Mouse (Mus musculus) small intestine, adult 2 months (tissue): ENCODE measurements around the gene Tssc4. TPM values are rescaled to one million over a fixed set of nuclear protein-coding genes. Genes with fewer than 3 reads are reported as not detected.

Experiments
- H3K27ac ChIP-seq: fragments of 200-500 bp; 2 replicates; pipeline ENCODE4 v1.5.1; 2012; ENCODE audit warnings: low read depth, low read length, control low read depth, inconsistent platforms; ENCODE audit not compliant: insufficient read depth
- H3K27me3 ChIP-seq: fragments of 200-500 bp; 2 replicates; pipeline ENCODE4 v1.6.1; 2012; ENCODE audit warnings: mild to moderate bottlenecking, moderate library complexity, low read length, inconsistent platforms; ENCODE audit not compliant: control insufficient read depth, insufficient read depth
- H3K36me3 ChIP-seq: fragments of 200-500 bp; 2 replicates; pipeline ENCODE4 v1.6.1; 2012; ENCODE audit warnings: mild to moderate bottlenecking, low read length, control low read depth, inconsistent platforms; ENCODE audit not compliant: control insufficient read depth, insufficient read depth
- H3K4me1 ChIP-seq: fragments of 200-500 bp; 2 replicates; pipeline ENCODE4 v1.6.1; 2012; ENCODE audit warnings: low read length, inconsistent platforms, mixed read lengths; ENCODE audit not compliant: control insufficient read depth, insufficient read depth, insufficient read length
- H3K4me3 ChIP-seq: fragments of 200-500 bp; 2 replicates; pipeline ENCODE4 v1.5.1; 2012; ENCODE audit warnings: low read depth, mild to moderate bottlenecking, control low read depth, inconsistent platforms, low read length, moderate library complexity
- CTCF ChIP-seq: fragments of 200-500 bp; IDR thresholded peaks from 2 replicates; pipeline ENCODE4 v1.5.1; 2012; ENCODE audit warnings: low read depth, mild to moderate bottlenecking, control low read depth, inconsistent platforms, low read length, moderate library complexity, mixed read lengths; ENCODE audit not compliant: insufficient replicate concordance, insufficient read length; ENCODE audit errors: extremely low read depth
- POLR2A ChIP-seq: fragments of 200-500 bp; IDR thresholded peaks from 2 replicates; pipeline ENCODE4 v1.6.1; 2012; ENCODE audit warnings: low read depth, mild to moderate bottlenecking, control low read depth, inconsistent platforms, low read length, moderate library complexity
- WGBS: fragments of 180-500 bp; shearing (Covaris S2); methylation state at CpG from one replicate; pipeline ENCODE4 v1.1.7; 2018; 5-methylcytosine and 5-hydroxymethylcytosine counted together
- polyA plus RNA-seq: library from polyadenylated mRNA; depleted of rRNA; stranded (reverse); fragments of >200 nt; gene quantifications from 2 replicates; pipeline ENCODE4 v1.2.3, GENCODE M21; 2012

Gene Tssc4
- polyA plus RNA-seq, 1 experiment, result 60.0 TPM

GRCm38 (mm10) chr7:143053008-143053899 is 15.8 kb upstream of the Tssc4 start:
- TF ChIP-seq CTCF (no peak), POLR2A (no peak)
- under 1% methylated on average over 46 of the region's 46 CpGs for WGBS
- H3K27me3 ChIP-seq, result no peaks in the 10 kb centered on the region
- H3K4me3 ChIP-seq, result peak overlapping the region; percentile 87
- peak overlapping the region; percentile 81 for H3K27ac ChIP-seq
- peaks cover 53% of the 10 kb centered on the region; the same call in 1 of the 2 replicates for H3K4me1 ChIP-seq
- H3K36me3 ChIP-seq, result no peaks in the 10 kb centered on the region

GRCm38 (mm10) chr7:143053961-143054611 is 15.0 kb upstream of the Tssc4 start:
- Histone ChIP-seq H3K27me3 (no peaks in the 10 kb centered on the region), H3K4me1 (peaks cover 61% of the 10 kb centered on the region), H3K4me3 (peak overlapping the region; percentile 87), H3K27ac (peak overlapping the region; percentile 17; the same call in 1 of the 2 replicates), H3K36me3 (no peaks in the 10 kb centered on the region)
- 10% methylated on average over 11 of the region's 11 CpGs for WGBS
- no peak for TF ChIP-seq POLR2A
- TF ChIP-seq CTCF, result no peak

GRCm38 (mm10) chr7:143054612-143054965 is 14.5 kb upstream of the Tssc4 start:
- no peaks in the 10 kb centered on the region for H3K27me3 ChIP-seq
- H3K4me3 ChIP-seq, result peak overlapping the region; percentile 87
- no peaks in the 10 kb centered on the region for H3K36me3 ChIP-seq
- 25% methylated on average over 3 of the region's 3 CpGs for WGBS
- TF ChIP-seq CTCF (no peak), POLR2A (no peak)
- no peak overlapping the region for H3K27ac ChIP-seq
- H3K4me1 ChIP-seq, result peaks cover 60% of the 10 kb centered on the region

GRCm38 (mm10) chr7:143055001-143055400 is 14.0 kb upstream of the Tssc4 start:
- Histone ChIP-seq H3K27me3 (no peaks in the 10 kb centered on the region), H3K4me3 (peak overlapping the region; percentile 87; the same call in 1 of the 2 replicates), H3K27ac (no peak overlapping the region), H3K4me1 (peaks cover 59% of the 10 kb centered on the region), H3K36me3 (no peaks in the 10 kb centered on the region)
- TF ChIP-seq POLR2A, result no peak
- no peak for TF ChIP-seq CTCF
- WGBS, result 49% methylated on average over 3 of the region's 3 CpGs

- 27% methylated on average over 11 of the region's 11 CpGs for WGBS
- Histone ChIP-seq H3K4me1 (peaks cover 60% of the 10 kb centered on the region), H3K4me3 (peak overlapping the region; percentile 14), H3K27me3 (no peaks in the 10 kb centered on the region), H3K36me3 (no peaks in the 10 kb centered on the region), H3K27ac (peak overlapping the region; percentile 1; the same call in 1 of the 2 replicates)
- TF ChIP-seq POLR2A (no peak), CTCF (no peak)
Measured at GRCm38 (mm10) chr7:143055499-143056186, 13.4 kb upstream of the Tssc4 start.

GRCm38 (mm10) chr7:143057023-143057422 is 12.0 kb upstream of the Tssc4 start:
- H3K4me1 ChIP-seq, result peaks cover 59% of the 10 kb centered on the region
- 22% methylated on average over 5 of the region's 5 CpGs for WGBS
- H3K27me3 ChIP-seq, result no peaks in the 10 kb centered on the region
- H3K36me3 ChIP-seq, result peaks cover 3% of the 10 kb centered on the region
- H3K4me3 ChIP-seq, result no peak overlapping the region
- TF ChIP-seq POLR2A, result no peak
- no peak for TF ChIP-seq CTCF
- peak overlapping the region; percentile 79 for H3K27ac ChIP-seq

- WGBS, result 24% methylated on average over 9 of the region's 9 CpGs
Measured at GRCm38 (mm10) chr7:143057667-143058220, 11.3 kb upstream of the Tssc4 start.

More at GRCm38 (mm10) chr7:143057667-143058220, 11.3 kb upstream of the Tssc4 start:
- Histone ChIP-seq H3K4me3 (no peak overlapping the region), H3K27ac (peak overlapping the region; percentile 79), H3K4me1 (peaks cover 62% of the 10 kb centered on the region), H3K36me3 (peaks cover 9% of the 10 kb centered on the region), H3K27me3 (no peaks in the 10 kb centered on the region)
- TF ChIP-seq POLR2A (no peak), CTCF (no peak)
